Mouse (Mus musculus): ENCODE results near the gene Scgb1b24. TPM values are rescaled to one million over a fixed set of nuclear protein-coding genes. Genes with fewer than 3 reads are reported as not detected.

The Scgb1b24 gene
- not detected for polyA plus RNA-seq (2012; fragmentation: generic; extraction: Trizol)

GRCm38 (mm10) chr7:33743499-33743898 is at the start of gene Scgb1b24:
TSS of gene Scgb1b24 (plus strand) at chr7:33743799.

GRCm38 (mm10) chr7:33739212-33739611 is 4.4 kb upstream of the Scgb1b24 start, which contains the start of gene Scgb2b24:
TSS of gene Scgb2b24 (minus strand) at chr7:33739312.

Other genes starting within 250 kb of the Scgb1b24 start
- gene Scgb2b21, start 223.3 kb upstream of the Scgb1b24 start, polyA plus RNA-seq (2012; fragmentation: generic; extraction: Trizol): not detected
- not detected for gene Scgb2b24, start 4.5 kb upstream of the Scgb1b24 start, polyA plus RNA-seq (2012; fragmentation: generic; extraction: Trizol)
- gene Scgb2b26, start 201.2 kb downstream of the Scgb1b24 start, polyA plus RNA-seq (2012; fragmentation: generic; extraction: Trizol): not detected

All from C3H10T1/2 (cell line).